In genomic region chr5:26795524-26795923, GRCm38 (mm10) we compare ENCODE assay signal across 15 mouse cellular contexts.
"Had no signal": no experiment of that assay in that cellular context is flagged by ENCODE, and none has a peak within 500 bp of the region (broad histone marks: within the 10 kb centered on the region; RNA-seq: fewer than 3 reads in every experiment).

No protein-coding gene starts in this region.

- DNase-seq: cerebellum, adult 9-11 months; cerebellum, postnatal 10 days; cerebellum, postnatal 14 days; cerebellum, postnatal 25 days; cerebellum, postnatal 36 days; embryo, embryonic 11 days; forebrain, postnatal 0 days; gastrocnemius, adult 2 months; gastrocnemius, postnatal 10 days; gastrocnemius, postnatal 14 days; gastrocnemius, postnatal 25 days; gastrocnemius, postnatal 36 days; heart, adult 11 months; heart, adult 18-20 months; heart, adult 2 months had no signal
